Mouse (Mus musculus): ENCODE data around the gene Kndc1. TPM values are rescaled to one million over a fixed set of nuclear protein-coding genes. Genes with fewer than 3 reads are reported as not detected.

The Kndc1 gene
- total RNA-seq (2021): 10 to 100 TPM; 41.1 to 52.5 TPM
- long read RNA-seq, experiment 1, full-length matches to known transcripts: 4 of 14 reads
- long read RNA-seq, experiment 1, partial matches to known transcripts: 9 of 14 reads
- long read RNA-seq, experiment 1, other reads (novel, unspliced or antisense): 1 of 14 reads
- long read RNA-seq, experiment 2, full-length matches to known transcripts: 4 of 11 reads
- long read RNA-seq, experiment 2, partial matches to known transcripts: 4 of 11 reads
- long read RNA-seq, experiment 2, other reads (novel, unspliced or antisense): 3 of 11 reads

GRCm38 (mm10) chr7:139894655-139895557 lies at the start of gene Kndc1:
Gene Kndc1 (plus strand): TSS chr7:139894696.
- intact Hi-C loops (cut with DNase I): no loop called here

GRCm38 (mm10) chr7:139845101-139845500 lies 49.4 kb upstream of the Kndc1 start:
- intact Hi-C loops (cut with DNase I): no loop called here
- no peak for DNase-seq (ENCODE audit: low spot score in 2 of 2)

More at GRCm38 (mm10) chr7:139894655-139895557, at the start of gene Kndc1:
- DNase-seq (ENCODE audit: low spot score in 2 of 2): peak; percentile 59 to 71

GRCm38 (mm10) chr7:139850152-139850551 lies 44.3 kb upstream of the Kndc1 start:
- DNase-seq (ENCODE audit: low spot score in 2 of 2): peak in 1 of 2 experiments; percentile 57
- intact Hi-C loops (cut with DNase I): no loop called here

GRCm38 (mm10) chr7:139850677-139851076 lies 43.8 kb upstream of the Kndc1 start:
- DNase-seq (ENCODE audit: low spot score in 2 of 2): no peak
- intact Hi-C loops (cut with DNase I): no loop called here

- intact Hi-C loops (cut with DNase I): no loop called here
Measured at GRCm38 (mm10) chr7:139851098-139851497, 43.4 kb upstream of the Kndc1 start.

GRCm38 (mm10) chr7:139855261-139855660 lies 39.2 kb upstream of the Kndc1 start:
- intact Hi-C loops (cut with DNase I): no loop called here
- DNase-seq (ENCODE audit: low spot score in 2 of 2): no peak

More at GRCm38 (mm10) chr7:139851098-139851497, 43.4 kb upstream of the Kndc1 start:
- DNase-seq (ENCODE audit: low spot score in 2 of 2): peak; percentile 69 to 78

DNA sequence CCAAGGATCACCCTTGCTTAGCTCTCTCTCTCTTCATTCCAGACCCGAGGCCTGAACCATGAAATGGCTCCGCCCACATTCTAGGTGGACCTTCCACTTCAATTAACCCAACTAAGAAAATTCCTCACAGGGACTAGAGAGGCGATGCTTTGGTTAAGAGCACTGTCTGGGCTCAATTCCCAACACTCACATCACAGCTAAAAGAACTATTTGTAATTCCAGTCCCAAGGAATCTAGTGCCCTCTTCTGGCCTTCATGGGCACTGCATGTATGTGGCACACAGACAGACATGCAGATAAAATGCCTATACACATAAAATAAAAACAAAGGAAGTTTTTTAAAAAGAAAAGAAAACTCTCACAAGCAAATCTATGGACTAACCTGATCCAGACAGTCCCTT lies 33.1 kb upstream of the Kndc1 start:
- intact Hi-C loops (cut with DNase I): loop anchor here (1.0 to 5.0 kb wide), 2 partner anchors 158 to 214 kb away; no protein-coding TSS in a partner anchor
- DNase-seq (ENCODE audit: low spot score in 2 of 2): peak; percentile 83 to 87

DNA sequence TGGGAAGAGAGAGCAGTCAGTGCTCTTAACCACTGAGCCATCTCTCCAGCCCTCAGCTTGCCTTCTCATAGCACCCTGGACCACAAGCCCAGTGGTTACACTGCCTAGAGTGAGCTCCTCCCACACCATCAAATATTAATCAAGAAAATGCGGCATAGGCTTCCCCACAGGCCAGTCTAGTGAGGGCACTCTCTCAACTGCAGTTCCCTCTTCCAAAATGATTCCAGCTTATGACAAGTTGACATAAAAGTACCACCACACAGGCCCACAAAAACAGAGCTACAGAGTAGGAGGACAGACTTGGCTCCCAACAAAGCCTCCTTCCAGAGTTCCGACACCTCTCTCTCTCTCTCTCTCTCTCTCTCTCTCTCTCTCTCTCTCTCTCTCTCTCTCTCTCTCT lies 31.4 kb upstream of the Kndc1 start:
- no peak for DNase-seq (ENCODE audit: low spot score in 2 of 2)
- intact Hi-C loops (cut with DNase I): loop anchor here (5.0 kb wide), 1 partner anchor 216 kb away; no protein-coding TSS in a partner anchor

- intact Hi-C loops (cut with DNase I): loop anchor here (5.0 kb wide), 1 partner anchor 217 kb away; no protein-coding TSS in a partner anchor
- no peak for DNase-seq (ENCODE audit: low spot score in 2 of 2)
Measured at GRCm38 (mm10) chr7:139864253-139864652, 30.2 kb upstream of the Kndc1 start.

- intact Hi-C loops (cut with DNase I): loop anchor here (5.0 kb wide), 1 partner anchor 218 kb away; no protein-coding TSS in a partner anchor
- no peak for DNase-seq (ENCODE audit: low spot score in 2 of 2)
Measured at GRCm38 (mm10) chr7:139864871-139865270, 29.6 kb upstream of the Kndc1 start.

DNA sequence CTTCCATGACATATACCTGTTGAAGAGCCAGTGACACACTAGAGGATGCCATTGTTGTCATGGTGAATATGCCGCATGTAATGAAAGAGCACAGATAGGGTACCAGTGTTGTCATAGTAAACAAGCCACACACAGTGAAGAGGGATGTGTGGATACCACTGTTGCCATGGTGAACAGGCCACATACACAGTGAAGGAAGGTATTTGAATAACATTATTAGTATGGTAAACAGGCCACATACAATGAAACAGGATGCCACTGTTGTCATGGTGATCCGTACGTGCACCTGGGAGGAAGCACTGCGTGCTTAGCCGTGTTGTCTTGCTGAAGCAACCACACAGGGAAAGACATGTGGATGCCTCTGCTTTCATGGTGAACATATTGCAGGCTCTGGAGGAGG lies 23.5 kb upstream of the Kndc1 start:
- DNase-seq (ENCODE audit: low spot score in 2 of 2): no peak
- intact Hi-C loops (cut with DNase I): no loop called here

DNA sequence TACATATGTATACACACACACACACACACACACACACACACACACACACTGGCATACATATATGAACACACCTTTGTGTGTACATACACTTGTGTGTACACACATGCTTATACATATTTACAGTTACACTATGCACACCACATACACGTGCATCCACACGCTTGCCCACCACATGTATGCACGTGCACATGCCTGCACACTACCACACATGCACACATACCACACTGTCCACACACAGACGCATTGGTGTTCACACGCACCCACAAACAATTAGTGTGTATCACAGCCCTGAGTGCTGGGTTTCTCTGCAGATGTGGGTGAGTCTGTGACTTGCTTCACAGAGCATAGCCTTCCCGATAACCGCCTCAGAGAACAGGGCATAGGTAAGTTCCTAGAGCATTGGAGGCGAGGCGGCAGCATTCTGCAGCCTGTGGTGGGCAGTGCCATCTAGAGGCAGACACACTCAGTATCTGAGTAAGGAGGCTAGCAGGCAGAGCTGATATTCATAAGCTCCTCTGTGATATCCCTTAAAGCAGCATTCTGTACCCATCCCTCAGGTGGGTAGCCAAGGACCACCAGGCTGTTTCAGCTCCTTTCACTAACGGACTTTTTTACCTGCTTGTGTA lies 17.2 kb upstream of the Kndc1 start:
- DNase-seq (ENCODE audit: low spot score in 2 of 2): peak; percentile 69 to 72
- intact Hi-C loops (cut with DNase I): no loop called here

- DNase-seq (ENCODE audit: low spot score in 2 of 2): peak in 1 of 2 experiments; percentile 87
- intact Hi-C loops (cut with DNase I): no loop called here
Measured at GRCm38 (mm10) chr7:139878122-139878521, 16.4 kb upstream of the Kndc1 start.

- intact Hi-C loops (cut with DNase I): no loop called here
- DNase-seq (ENCODE audit: low spot score in 2 of 2): peak in 1 of 2 experiments; percentile 34
Measured at GRCm38 (mm10) chr7:139878621-139879020, 15.9 kb upstream of the Kndc1 start.

DNA sequence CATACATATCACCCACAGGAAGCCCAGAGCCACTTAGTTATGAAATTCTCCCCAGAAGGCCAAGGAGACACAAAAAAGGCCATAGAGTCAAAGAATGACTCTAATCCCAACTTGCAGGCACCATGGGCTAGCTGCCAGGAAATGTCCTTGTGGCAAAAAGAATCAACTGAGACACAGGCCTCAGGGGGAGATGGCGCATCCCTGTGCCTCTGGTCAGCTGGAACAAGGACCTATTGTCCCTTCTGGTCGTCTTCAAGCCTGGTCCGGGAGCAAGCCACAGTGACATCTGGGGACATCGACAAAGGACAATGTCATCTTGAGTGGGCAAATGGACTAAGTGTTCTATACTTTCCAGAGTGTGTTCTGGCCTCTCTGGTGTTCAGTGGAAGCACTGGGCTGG lies 11.0 kb upstream of the Kndc1 start:
- DNase-seq (ENCODE audit: low spot score in 2 of 2): no peak
- intact Hi-C loops (cut with DNase I): no loop called here

DNA sequence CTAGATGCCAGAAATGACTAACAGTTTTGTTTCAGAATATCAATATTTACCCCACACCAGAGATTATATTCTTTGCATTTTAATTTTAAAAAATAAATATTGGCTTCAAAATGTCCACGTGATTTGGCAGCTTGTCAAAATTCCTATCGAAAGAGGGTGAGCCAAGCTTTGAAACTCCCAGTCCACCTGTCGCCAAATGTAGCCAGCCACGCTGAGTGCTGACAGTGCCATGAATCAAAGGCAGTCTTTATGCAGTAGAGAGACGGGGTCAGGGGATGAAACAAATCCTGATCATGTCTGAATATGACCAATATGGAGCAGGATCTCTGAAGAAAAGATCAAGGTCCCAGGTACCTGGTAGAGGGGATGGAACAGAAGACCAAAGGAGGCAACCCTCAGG lies 2.7 kb upstream of the Kndc1 start:
- intact Hi-C loops (cut with DNase I): no loop called here
- DNase-seq (ENCODE audit: low spot score in 2 of 2): no peak

DNA sequence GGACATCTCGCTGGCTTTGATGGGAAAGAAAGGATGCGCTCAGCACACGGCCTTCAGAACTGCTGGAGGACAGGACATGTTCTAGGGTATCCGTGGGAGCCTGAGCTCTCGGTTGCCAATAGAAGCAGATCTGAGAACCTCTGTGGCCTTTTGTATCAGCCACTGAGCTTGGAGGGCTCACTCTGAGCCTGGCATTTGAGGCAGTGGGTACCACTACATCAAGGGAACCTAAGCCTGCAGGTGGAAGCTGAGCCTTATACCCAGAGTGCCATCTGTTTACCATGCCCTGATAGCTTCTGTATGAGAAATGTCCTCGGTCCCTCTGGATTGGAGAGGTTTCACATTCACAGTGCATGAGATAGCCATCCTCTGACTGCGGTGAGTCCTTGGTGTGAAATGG lies 1.8 kb downstream of the Kndc1 start:
- no peak for DNase-seq (ENCODE audit: low spot score in 2 of 2)
- intact Hi-C loops (cut with DNase I): no loop called here

DNA sequence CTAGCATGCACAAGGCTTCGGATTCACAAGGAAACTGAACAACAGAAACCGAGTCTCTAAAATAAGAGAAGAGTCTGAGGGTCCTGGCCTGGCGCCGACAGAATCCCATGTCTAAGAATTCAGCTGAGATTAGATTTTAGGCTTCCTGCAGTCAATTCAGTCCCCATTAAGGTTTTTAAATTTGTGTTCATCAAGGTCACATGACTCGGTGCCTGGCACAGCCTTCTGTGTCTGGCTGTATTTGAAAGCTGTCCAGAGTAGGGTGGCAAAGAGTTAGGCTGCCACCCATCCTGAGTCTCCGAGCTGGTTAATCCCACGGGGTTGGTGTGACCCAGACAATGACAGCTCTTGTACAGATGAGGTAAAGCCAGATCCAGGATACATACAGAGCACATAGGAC lies 2.3 kb downstream of the Kndc1 start:
- intact Hi-C loops (cut with DNase I): no loop called here
- no peak for DNase-seq (ENCODE audit: low spot score in 2 of 2)

GRCm38 (mm10) chr7:139898606-139899005 lies 4.1 kb downstream of the Kndc1 start:
- no peak for DNase-seq (ENCODE audit: low spot score in 2 of 2)
- intact Hi-C loops (cut with DNase I): no loop called here

GRCm38 (mm10) chr7:139899505-139899904 lies 5.0 kb downstream of the Kndc1 start:
- intact Hi-C loops (cut with DNase I): no loop called here
- DNase-seq (ENCODE audit: low spot score in 2 of 2): no peak
